Comparison of ENCODE assay signal across 8 mouse cellular contexts in genomic region chr12:105008150-105008549, GRCm38 (mm10). TPM values are rescaled to one million over a fixed set of nuclear protein-coding genes. Genes with fewer than 3 reads are reported as not detected.
DNase-seq lines count a peak whose midpoint lies in the region; ATAC-seq and TF ChIP-seq lines count a peak whose summit lies in the region.

No protein-coding gene starts in this region.

- no peak overlapping the region for H3K9ac ChIP-seq in heart, adult 2 months (ENCODE audit: low read depth, low read length)
- H3K9ac ChIP-seq in lung, embryonic 14.5 days: no peak overlapping the region
- H3K9ac ChIP-seq in liver, embryonic 15.5 days: peak overlapping the region; percentile 86

- no peaks in the 10 kb centered on the region for H3K36me3 ChIP-seq in heart, adult 2 months (ENCODE audit: control insufficient read depth, insufficient read depth, low read length)
- H3K36me3 ChIP-seq in lung, embryonic 14.5 days (ENCODE audit: insufficient read depth): no peaks in the 10 kb centered on the region
- H3K36me3 ChIP-seq in liver, embryonic 15.5 days (replicated peaks): no peaks in the 10 kb centered on the region

- TF ChIP-seq CTCF in heart, adult 2 months (IDR thresholded peaks at IDR 0.05): peak; percentile 26; the same call in 1 of the 2 replicates
- TF ChIP-seq CTCF in lung, embryonic 14.5 days (IDR thresholded peaks at IDR 0.05; ENCODE audit: low read depth): no peak
- no peak for TF ChIP-seq CTCF in bone marrow, adult 2 months (IDR thresholded peaks at IDR 0.05; ENCODE audit: control insufficient read depth, insufficient read depth, low read length)

- no peaks in the 10 kb centered on the region for H3K27me3 ChIP-seq in heart, adult 2 months (ENCODE audit: control insufficient read depth, insufficient read depth, low read length)
- peaks cover 41% of the 10 kb centered on the region for H3K27me3 ChIP-seq in lung, embryonic 14.5 days (ENCODE audit: insufficient read depth, low read length)
- H3K27me3 ChIP-seq in liver, embryonic 15.5 days: no peaks in the 10 kb centered on the region

- intact Hi-C loops in heart, adult 2 months (cut with DNase I): loop anchor here (2.0 kb wide), 1 partner anchor 17 kb away; no protein-coding TSS in a partner anchor
- intact Hi-C loops in heart, postnatal 25 days (cut with DNase I): no loop called here
- intact Hi-C loops in left cerebral cortex, postnatal 14 days (cut with DNase I): loop anchor here (5.0 kb wide), 1 partner anchor 46 kb away; no protein-coding TSS in a partner anchor

- no peak for TF ChIP-seq POLR2A in heart, adult 2 months (IDR thresholded peaks at IDR 0.05; ENCODE audit: insufficient read depth, low read depth, low read length)
- no peak for TF ChIP-seq POLR2A in bone marrow, adult 2 months (IDR thresholded peaks at IDR 0.05; ENCODE audit: borderline replicate concordance, control insufficient read depth, low read depth, low read length)

- peaks cover 16% of the 10 kb centered on the region for H3K4me1 ChIP-seq in heart, adult 2 months (ENCODE audit: control insufficient read depth, insufficient read depth, low read length)
- H3K4me1 ChIP-seq in lung, embryonic 14.5 days (ENCODE audit: insufficient read depth): peaks cover 11% of the 10 kb centered on the region; the same call in 1 of the 2 replicates
- H3K4me1 ChIP-seq in bone marrow, adult 2 months (ENCODE audit: control insufficient read depth, insufficient read depth, low read length): peaks cover 15% of the 10 kb centered on the region
- peaks cover 98% of the 10 kb centered on the region for H3K4me1 ChIP-seq in liver, embryonic 15.5 days (replicated peaks)

- DNase-seq in heart, adult 2 months: no peak
- no peak for DNase-seq in heart, postnatal 25 days (ENCODE audit: low spot score)
- DNase-seq in lung, embryonic 14.5 days: no peak
- DNase-seq in lung, postnatal 25 days (ENCODE audit: low spot score): no peak
- DNase-seq in left cerebral cortex, postnatal 14 days (ENCODE audit: low spot score in 2 of 2): no peak
- DNase-seq in layer of hippocampus, adult 8-10 months (ENCODE audit: low spot score in 2 of 2): no peak

- H3K4me2 ChIP-seq in lung, embryonic 14.5 days: peak overlapping the region; percentile 96
- peak overlapping the region; percentile 92 for H3K4me2 ChIP-seq in liver, embryonic 15.5 days

- WGBS in heart, adult 2 months: 77% methylated on average over 2 of the region's 2 CpGs
- 63% methylated on average over 2 of the region's 2 CpGs for WGBS in lung, embryonic 14.5 days
- WGBS in bone marrow, adult 2 months: 15% methylated on average over 2 of the region's 2 CpGs
- 46% methylated on average over 2 of the region's 2 CpGs for WGBS in liver, embryonic 15.5 days (ENCODE audit: insufficient replicate concordance)

- H3K79me2 ChIP-seq in heart, adult 2 months (replicated peaks; ENCODE audit: control insufficient read depth, insufficient read depth, low read length): no peaks in the 10 kb centered on the region

- H3K4me3 ChIP-seq in heart, adult 2 months: no peak overlapping the region
- no peak overlapping the region for H3K4me3 ChIP-seq in lung, embryonic 14.5 days (ENCODE audit: low read depth, low read length)
- H3K4me3 ChIP-seq in bone marrow, adult 2 months (replicated peaks; ENCODE audit: control insufficient read depth, low read depth, low read length): peak overlapping the region; percentile 89
- H3K4me3 ChIP-seq in liver, embryonic 15.5 days (replicated peaks): peak overlapping the region; percentile 85

- ATAC-seq in lung, embryonic 14.5 days (ENCODE audit: insufficient read depth): no peak
- no peak for ATAC-seq in liver, embryonic 15.5 days (ENCODE audit: insufficient read depth)

- no peak for TF ChIP-seq EP300 in heart, adult 2 months (IDR thresholded peaks at IDR 0.05; ENCODE audit: insufficient read depth, low read depth, low read length)

- no peaks in the 10 kb centered on the region for H3K9me3 ChIP-seq in lung, embryonic 14.5 days (ENCODE audit: low read depth, low read length)
- H3K9me3 ChIP-seq in liver, embryonic 15.5 days (replicated peaks): no peaks in the 10 kb centered on the region

- peak overlapping the region; percentile 95; the same call in 1 of the 2 replicates for H3K27ac ChIP-seq in heart, adult 2 months
- H3K27ac ChIP-seq in lung, embryonic 14.5 days (ENCODE audit: low read depth): no peak overlapping the region
- no peak overlapping the region for H3K27ac ChIP-seq in bone marrow, adult 2 months (ENCODE audit: control insufficient read depth, insufficient read depth, low read depth, low read length, poor library complexity)
- peak overlapping the region; percentile 96; the same call in 1 of the 2 replicates for H3K27ac ChIP-seq in liver, embryonic 15.5 days (replicated peaks)

RNA-seq across cellular contexts. Expression of gene Syne3, which starts 1.5 kb away (rescaled TPM):
- 1 to 10 TPM; 7.0 to 8.5 TPM for total RNA-seq in heart, adult 2 months (2021)
- 2.3 and 3.0 TPM in 2 replicates for polyA plus RNA-seq in heart, adult 2 months (2012; rRNA removed)
- total RNA-seq in heart, postnatal 25 days (2021): 1 to 10 TPM; 6.2 to 7.1 TPM
- polyA plus RNA-seq in lung, embryonic 14.5 days (2014; fragmentation: Nextera tagmentation; extraction: Ambion mirVana): 0.29 and 0.39 TPM in 2 replicates
- 9.0 and 11.1 TPM in 2 replicates for polyA plus RNA-seq in bone marrow, adult 2 months (2011; ENCODE audit: insufficient read depth, insufficient read length, low replicate concordance, missing spikeins)
- polyA plus RNA-seq in liver, embryonic 15.5 days (2015; fragmentation: Nextera tagmentation; extraction: Ambion mirVana): 2.9 and 3.0 TPM in 2 replicates
- 1 to 10 TPM; 1.1 to 1.4 TPM for total RNA-seq in left cerebral cortex, postnatal 14 days (2021)
- total RNA-seq in layer of hippocampus, adult 8-10 months (2022): 1 to 10 TPM; 1.6 to 3.6 (median 2.1) TPM

RNA-seq across cellular contexts. Expression of gene Glrx5, which starts 24.3 kb away (rescaled TPM):
- 10 to 100 TPM; 86.5 to 94.7 TPM for total RNA-seq in heart, adult 2 months (2021)
- polyA plus RNA-seq in heart, adult 2 months (2012; rRNA removed): 103 and 104 TPM in 2 replicates
- 10 to 100 TPM; 95.9 to 99.0 TPM for total RNA-seq in heart, postnatal 25 days (2021)
- polyA plus RNA-seq in lung, embryonic 14.5 days (2014; fragmentation: Nextera tagmentation; extraction: Ambion mirVana): 177 and 186 TPM in 2 replicates
- 274 and 493 TPM in 2 replicates for polyA plus RNA-seq in bone marrow, adult 2 months (2011; ENCODE audit: insufficient read depth, insufficient read length, low replicate concordance, missing spikeins)
- 496 and 514 TPM in 2 replicates for polyA plus RNA-seq in liver, embryonic 15.5 days (2015; fragmentation: Nextera tagmentation; extraction: Ambion mirVana)
- total RNA-seq in left cerebral cortex, postnatal 14 days (2021): 10 to 100 TPM; 62.5 to 64.1 TPM
- 10 to 100 TPM; 41.0 to 46.7 (median 42.8) TPM for total RNA-seq in layer of hippocampus, adult 8-10 months (2022)

Comparison
In these comparisons a context has a peak if more than half of its experiments do, and no peak if none do; other contexts are left out.
1. H3K27ac ChIP-seq: peak in heart, adult 2 months (single experiment) and liver, embryonic 15.5 days (single experiment); none in lung, embryonic 14.5 days (single experiment) and bone marrow, adult 2 months (single experiment).
2. H3K4me3 ChIP-seq: peak in bone marrow, adult 2 months (single experiment) and liver, embryonic 15.5 days (single experiment); none in heart, adult 2 months (single experiment) and lung, embryonic 14.5 days (single experiment).